Mouse (Mus musculus) left cerebral cortex, adult 9 months (tissue): ENCODE data around the gene Hacd2.

ENCODE experiments used
- DNase-seq, 2 experiments: peaks; one replicate each; pipeline ENCODE4 v3.0.0; 2022; ENCODE audit warnings: low spot score in 2 of 2

Gene Hacd2

DNA sequence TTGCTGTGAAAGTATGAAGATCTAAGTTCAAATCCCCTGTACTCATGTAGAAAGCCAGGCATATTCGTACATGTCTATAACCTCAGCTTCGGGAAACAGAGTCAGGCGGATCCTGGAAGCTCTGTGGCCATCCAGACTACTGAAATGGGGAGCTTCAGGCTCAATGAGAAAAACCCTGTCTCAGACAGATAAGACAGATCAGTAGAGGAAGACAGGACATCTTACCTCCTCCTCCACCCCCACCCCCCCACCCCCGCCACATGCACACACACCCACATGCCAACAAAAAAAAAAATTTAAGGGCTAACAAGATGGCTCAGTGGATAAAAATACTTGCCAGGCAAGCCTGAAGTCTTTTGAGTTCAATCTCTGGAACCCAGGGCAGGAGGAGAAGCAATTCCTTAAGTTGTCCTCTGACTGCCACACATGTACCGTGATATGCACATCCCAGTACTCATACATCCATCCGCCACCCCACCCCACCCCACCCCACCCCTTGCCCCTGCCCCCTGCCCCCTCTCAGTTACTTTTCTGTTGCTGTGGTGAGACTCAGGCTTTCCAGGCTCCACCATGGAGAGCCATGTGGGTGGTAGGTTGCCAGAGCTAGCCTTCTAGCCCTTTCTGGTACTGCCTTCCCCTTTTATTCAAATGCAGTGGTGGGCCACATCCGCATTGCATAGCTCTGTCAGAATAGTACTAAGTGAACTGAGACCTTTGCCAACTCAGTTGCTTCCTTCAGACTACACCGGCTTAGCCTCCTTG, 32.4 kb downstream of the Hacd2 start:
- no peak for DNase-seq

DNA sequence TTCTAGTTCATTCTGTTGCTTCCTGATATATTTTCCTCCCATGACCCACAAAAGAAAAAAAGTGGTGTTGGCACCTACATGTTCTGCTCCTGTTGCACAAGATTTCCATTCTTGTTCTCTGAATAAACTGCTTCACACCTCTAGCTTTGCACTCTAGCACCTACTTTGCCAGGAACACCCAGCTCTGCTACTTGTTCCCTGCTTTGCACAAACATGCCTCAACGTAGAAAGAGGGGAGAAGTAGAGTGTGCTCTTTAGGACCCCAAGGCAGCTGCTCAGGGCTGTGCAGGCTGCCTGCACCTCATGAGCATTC, 32.9 kb downstream of the Hacd2 start:
- DNase-seq: peak in 1 of 2 experiments; percentile 31

GRCm38 (mm10) chr16:35055861-35056260, 33.6 kb downstream of the Hacd2 start:
- no peak for DNase-seq

DNA sequence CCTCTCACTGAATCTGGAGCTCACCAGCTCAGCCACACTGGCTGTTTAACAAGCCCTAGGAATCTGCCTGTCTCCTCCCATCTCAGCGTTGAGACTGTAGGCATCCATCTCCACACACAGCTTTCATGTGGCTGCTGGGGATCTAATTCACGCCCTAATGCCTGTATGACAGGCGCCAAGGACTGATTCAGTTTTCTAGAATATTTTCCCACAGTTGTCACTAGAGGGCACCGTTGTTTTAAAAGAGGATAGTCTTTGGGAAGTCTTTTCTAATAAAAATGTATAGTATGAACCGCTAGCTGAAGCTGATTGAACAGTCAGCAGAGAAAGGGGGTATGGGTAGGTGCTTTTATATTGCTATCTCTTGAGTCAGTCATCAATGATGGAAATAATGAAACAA, 34.1 kb downstream of the Hacd2 start:
- DNase-seq: peak in 1 of 2 experiments; percentile 56

DNA sequence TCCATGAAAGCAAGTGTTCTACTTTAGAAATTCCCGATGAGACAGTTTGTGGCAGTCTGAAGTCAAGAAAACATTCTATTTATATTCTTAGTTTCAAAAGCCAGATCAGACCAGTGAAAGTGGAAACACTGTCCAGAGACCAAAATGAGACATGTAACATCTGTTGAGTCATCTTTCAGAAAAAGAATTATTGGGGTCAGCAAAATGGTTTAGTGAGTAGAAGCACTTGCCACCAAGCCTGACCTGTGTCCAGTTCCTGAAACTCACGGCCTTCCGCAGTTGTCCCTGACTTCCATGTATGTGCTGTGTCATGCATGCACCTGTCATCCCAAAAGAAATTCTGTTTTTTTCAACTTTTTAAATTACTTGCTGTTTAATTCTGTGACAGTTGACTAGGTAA, 34.6 kb downstream of the Hacd2 start:
- DNase-seq: no peak

DNA sequence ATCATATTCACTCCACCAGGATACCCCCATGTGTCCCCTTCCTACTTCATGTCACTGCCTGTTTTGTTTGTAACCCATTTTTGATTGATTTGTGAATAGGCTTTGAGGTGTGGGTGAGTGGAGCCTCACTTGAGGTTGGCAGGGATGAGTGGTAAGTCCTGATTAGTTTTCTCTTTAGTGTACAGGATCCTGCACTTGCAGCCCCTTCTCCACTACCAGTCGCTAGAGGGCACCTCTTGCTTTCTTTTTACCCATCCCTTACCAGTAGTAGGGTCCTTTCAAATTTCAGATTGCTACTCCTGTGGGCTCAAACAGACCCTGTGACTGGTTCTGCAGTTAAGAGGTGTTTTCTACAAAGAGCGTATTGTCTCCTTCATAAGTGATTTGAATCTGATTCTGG, 38.8 kb downstream of the Hacd2 start:
- DNase-seq: no peak

GRCm38 (mm10) chr16:35065724-35066123, 43.5 kb downstream of the Hacd2 start:
- DNase-seq: no peak

DNA sequence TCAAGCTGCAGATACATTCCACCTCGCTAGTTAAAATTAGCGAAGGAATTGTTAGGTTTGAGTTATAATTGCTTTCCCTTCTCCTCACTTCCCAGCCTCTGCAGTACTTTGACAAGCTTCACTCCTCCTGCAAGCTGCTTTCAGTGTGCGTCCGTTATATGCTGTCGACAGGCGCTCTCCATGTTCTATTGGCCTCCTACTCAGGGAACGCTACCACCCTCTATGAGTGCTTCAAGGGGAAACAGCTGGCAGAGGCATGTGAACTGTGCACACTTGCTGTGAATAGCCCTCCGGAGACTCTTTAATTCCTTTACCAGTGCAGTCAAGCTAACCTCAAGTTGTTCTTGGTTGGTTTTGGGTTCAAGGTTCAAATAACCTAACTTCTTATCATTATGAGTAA, 44.9 kb downstream of the Hacd2 start:
- peak; percentile 20 to 73 for DNase-seq

DNA sequence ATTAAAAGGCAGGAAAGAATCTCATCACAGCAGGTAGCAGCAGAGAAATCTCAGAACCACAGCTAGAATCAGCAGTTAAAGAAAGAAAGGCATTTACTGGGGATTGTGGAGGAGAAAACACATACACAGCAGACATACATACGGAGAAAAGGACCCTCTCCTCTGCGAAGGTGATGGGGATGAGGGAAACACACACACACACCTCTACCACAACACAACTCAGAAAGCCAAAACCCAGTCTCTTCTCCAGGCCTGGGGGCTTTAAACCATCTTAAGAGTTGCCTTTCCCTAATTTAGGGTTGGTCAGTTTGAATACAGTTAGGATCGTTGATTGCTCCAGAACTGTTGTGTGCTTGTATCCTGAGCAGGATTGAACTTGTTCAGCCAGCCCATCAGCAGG, 45.4 kb downstream of the Hacd2 start:
- no peak for DNase-seq

- DNase-seq: no peak
These were observed 46.7 kb downstream of the Hacd2 start for GRCm38 (mm10) chr16:35068886-35069285.

DNA sequence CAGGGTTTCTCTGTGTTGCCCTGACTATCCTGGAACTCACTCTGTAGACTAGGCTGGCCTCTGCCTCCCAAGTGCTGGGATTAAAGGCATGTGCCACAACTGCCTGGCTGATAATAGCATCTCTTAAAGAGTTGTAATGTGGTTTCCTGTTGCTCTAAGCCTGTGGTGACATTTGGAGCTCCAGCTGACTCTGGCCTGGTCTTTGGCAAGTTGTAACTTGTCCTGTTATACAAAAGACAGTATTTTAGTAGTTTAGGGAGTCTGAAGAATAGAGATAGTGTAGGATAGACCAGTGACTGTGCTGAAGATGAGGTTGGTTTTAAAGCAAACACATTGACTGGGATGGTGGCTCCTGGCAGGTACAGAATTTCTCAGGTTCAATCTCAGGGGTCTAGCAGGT, 52.2 kb downstream of the Hacd2 start:
- DNase-seq: no peak

DNA sequence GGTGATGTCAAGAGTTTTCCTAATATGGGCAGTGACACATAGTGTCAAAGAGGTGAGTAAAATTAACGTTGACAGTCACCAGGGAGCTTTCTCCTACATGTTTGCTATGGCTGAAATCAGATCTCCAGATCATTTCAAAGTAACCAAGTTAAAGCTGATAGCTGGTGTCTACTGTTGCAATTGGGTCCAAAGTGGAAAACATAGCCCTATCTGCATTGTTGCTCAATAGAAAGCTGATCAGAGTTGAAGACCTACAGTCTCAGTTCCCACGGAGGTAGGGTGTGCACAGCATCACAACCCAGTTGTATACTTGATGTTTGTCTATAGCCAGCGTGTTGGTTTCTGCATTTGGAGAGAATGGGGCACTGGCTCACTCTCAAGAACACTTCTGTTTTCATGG, 53.4 kb downstream of the Hacd2 start:
- no peak for DNase-seq

DNA sequence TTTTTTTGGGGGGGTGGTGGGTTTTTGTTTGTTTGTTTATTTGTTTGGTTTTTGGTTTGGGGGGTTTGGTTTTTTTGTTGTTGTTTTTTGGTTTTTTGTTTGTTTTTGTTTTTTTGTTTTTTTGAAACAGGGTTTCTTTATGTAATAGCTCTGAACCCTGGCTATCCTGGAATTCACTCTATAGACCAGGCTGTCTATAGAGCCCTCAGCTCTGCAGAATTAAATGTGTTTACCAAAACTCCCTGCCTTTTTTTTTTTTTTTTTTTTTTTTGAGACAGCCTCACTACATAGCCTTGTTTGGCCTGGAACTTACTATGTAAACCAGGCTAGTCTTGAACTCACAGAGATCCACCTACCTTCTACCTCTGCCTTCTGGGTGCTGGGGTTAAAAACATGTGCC, 71.3 kb downstream of the Hacd2 start:
- no peak for DNase-seq

- no peak for DNase-seq
These were observed 75.8 kb downstream of the Hacd2 start for GRCm38 (mm10) chr16:35097870-35098530.

DNA sequence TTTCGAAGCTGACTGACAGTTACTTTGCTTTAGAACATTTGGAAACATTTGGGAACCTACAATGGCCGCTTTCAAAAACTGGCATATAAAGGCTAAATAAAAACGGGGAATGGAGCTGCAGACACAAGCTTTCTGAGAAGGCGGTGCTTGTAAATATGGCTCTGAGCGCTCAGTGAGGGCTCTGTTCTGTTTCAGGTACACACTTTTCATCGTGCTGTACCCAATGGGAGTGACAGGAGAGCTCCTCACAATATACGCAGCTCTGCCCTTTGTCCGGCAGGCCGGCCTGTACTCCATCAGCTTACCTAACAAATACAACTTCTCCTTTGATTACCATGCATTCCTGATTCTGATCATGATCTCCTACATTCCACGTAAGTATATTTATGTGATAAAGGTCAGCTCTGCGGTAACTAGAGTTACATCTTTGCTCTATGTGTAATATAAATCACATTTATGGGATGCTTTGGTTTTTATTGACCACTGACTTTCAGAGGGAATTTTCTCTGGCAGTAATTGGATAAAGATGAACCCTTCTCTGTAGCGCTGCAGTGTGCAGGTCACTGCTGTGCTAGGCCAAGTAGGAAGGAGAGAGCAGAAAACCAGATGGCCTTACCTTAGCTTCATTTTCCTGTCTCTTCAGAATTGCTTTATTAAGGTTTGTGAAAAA, 79.7 kb downstream of the Hacd2 start:
- no peak for DNase-seq

GRCm38 (mm10) chr16:35102866-35103620, 80.8 kb downstream of the Hacd2 start:
- DNase-seq: no peak

GRCm38 (mm10) chr16:35107985-35108384, 85.8 kb downstream of the Hacd2 start:
- no peak for DNase-seq

- no peak for DNase-seq
These were observed 86.9 kb downstream of the Hacd2 start for GRCm38 (mm10) chr16:35109156-35109555.

DNA sequence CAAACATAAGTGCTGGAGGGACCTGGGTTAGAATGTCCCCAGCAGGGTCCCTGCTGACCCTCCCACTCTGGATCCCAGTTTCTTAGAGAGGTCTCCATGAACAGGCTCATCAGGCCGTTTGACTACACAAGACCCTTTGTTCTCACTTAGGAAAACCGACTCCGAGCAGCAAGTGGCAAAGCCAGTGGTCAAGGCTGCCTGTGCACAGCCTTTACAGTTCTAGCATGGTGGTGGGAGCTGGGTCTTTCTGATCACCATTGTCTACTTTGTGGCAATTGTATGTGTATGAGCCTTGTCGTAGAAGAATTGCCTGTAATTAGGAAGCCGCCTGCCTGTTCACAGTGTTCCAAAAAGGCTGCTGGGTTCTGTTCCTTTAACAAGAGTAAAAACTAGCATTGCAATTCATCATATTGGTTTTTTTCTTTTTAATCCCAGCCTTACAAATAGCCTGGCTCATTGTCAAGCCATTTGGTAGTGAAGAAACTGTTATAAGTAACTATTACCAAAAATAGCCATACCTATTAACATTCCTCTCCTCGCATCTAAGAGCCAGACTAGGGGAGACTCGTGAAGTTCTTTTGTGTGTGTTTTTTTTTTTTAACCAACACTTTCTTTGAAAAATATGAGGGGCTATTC, 87.5 kb downstream of the Hacd2 start:
- no peak for DNase-seq

DNA sequence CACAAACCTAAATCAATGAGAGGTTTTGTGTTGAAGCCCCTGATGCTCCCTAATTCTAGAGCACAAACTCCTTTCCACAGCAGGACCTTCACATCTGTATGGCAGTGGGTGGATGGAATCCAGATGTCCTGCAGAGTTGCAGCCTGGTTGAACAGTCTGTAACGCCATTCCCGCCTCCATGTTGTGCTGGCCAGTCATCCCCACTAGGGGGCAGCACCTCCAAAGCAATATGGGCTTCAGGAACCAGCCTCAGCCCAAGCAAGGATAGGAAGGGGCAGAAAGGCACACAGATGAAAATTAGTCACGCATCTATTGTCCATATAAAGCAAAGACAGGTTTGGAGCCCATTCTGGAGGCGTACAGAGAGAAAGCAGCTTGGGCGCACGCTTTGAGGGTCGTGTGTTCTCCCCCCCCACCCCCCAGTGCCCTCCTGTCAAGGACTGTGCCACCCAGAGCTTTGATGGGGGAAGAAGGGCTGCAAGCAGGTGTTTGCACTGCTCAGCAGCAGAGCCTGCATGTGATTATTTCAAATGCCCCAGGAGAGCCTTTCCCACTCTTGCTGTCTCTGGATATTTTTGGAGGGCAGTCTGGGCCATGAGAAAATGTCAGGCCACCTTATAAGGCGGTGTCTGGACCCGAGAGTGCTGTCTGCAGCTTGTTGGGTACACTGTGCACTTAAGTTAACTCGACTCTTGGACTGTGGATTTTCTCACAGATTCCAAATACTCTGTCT, 88.3 kb downstream of the Hacd2 start:
- peak; percentile 54 to 90 for DNase-seq

GRCm38 (mm10) chr16:35111143-35111620, 89.0 kb downstream of the Hacd2 start:
- DNase-seq: peak in 1 of 2 experiments; percentile 36
